Mouse (Mus musculus) olfactory bulb, adult 2 months (tissue): ENCODE data around the gene Arhgap24.
A peak's percentile ranks its signal among the peaks of the same experiment; 100 is the strongest.

Source experiments
- CTCF ChIP-seq: fragments of 200-500 bp; IDR thresholded peaks from 2 replicates; pipeline ENCODE4 v1.5.1; 2012; ENCODE audit warnings: low read depth, mild to moderate bottlenecking, low read length, moderate library complexity; ENCODE audit not compliant: insufficient read depth
- POLR2A ChIP-seq: fragments of 200-500 bp; IDR thresholded peaks from 2 replicates; pipeline ENCODE4 v1.6.1; 2012; ENCODE audit warnings: mild to moderate bottlenecking, low read depth, low read length, moderate library complexity; ENCODE audit not compliant: insufficient read depth

- TF ChIP-seq CTCF: no peak
- TF ChIP-seq POLR2A: 0 out of 2 replicates have a peak, but pooled peaks have one; percentile 11
Observed at GRCm38 (mm10) chr5:102844731-102845598, 363.8 kb downstream of the Arhgap24 start.
